Mouse (Mus musculus) bone marrow macrophage, adult 2 months (primary cell): ENCODE measurements around the gene Gm10271. TPM values are rescaled to one million over a fixed set of nuclear protein-coding genes. Genes with fewer than 3 reads are reported as not detected.

ENCODE experiments used
- H3K27ac ChIP-seq: 2 replicates; pipeline ENCODE4 v1.5.1; 2012; ENCODE audit warnings: low read depth, low read length; ENCODE audit not compliant: insufficient read depth
- H3K4me1 ChIP-seq: 2 replicates; pipeline ENCODE4 v1.6.1; 2012; ENCODE audit warnings: low read length; ENCODE audit not compliant: control insufficient read depth, insufficient read depth
- H3K4me3 ChIP-seq: 2 replicates; pipeline ENCODE4 v1.5.1; 2012; ENCODE audit warnings: mild to moderate bottlenecking, low read length, moderate library complexity; ENCODE audit not compliant: insufficient read depth
- POLR2A ChIP-seq: IDR thresholded peaks from 2 replicates; pipeline ENCODE4 v1.6.1; 2012; ENCODE audit warnings: mild to moderate bottlenecking, low read depth, low read length, borderline replicate concordance
- polyA plus RNA-seq: library from polyadenylated mRNA; stranded (reverse); fragments of >200 nt; gene quantifications from 2 replicates; pipeline ENCODE4 v1.2.4, GENCODE M21; 2012; ENCODE audit not compliant: missing spikeins, insufficient read depth, insufficient read length

The Gm10271 gene
- polyA plus RNA-seq, 1 experiment: not detected

DNA sequence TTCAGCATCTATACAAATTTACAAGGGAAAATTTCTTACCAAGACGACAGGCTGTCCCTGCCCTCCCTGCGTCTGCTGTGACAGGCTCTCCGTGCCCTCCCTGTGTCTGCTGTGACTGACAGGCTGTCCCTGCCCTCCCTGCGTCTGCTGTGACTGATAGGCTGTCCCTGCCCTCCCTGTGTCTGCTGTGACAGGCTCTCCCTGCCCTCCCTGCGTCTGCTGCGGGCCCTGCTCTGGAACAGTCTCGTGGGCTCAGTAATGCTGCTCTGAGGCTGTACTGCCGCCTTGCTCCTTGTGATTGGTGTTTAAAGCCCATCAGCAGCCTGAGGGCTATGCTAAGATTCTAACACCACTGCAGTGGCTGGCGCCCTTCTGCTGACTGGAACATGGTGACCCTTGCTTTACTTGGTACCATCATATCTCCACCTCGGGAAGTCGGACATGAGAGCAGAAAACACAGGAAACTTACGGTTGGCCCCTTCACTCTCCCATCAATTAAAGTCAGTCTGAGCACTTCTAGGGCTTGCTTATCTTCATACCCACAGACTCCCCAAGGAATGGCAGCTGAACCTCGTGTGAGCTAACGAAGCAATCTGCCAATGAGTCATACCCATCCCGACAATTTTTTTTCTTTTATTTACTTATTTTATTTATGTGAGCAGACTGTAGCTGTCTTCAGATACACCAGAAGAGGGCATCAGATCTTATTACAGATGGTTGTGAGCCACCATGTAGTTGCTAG, 63.3 kb downstream of the Gm10271 start:
- Histone ChIP-seq H3K27ac (no peak overlapping the region), H3K4me1 (no peaks in the 10 kb centered on the region), H3K4me3 (no peak overlapping the region)
- no peak for TF ChIP-seq POLR2A

Other genes starting within 250 kb of the Gm10271 start
- not detected in 2 replicates for gene Myrfl, start 75.7 kb downstream of the Gm10271 start, polyA plus RNA-seq
- gene Rab3ip, start 21.8 kb downstream of the Gm10271 start, polyA plus RNA-seq: 5.8 and 6.2 TPM in 2 replicates
- not detected in 2 replicates for gene Best3, start 13.7 kb upstream of the Gm10271 start, polyA plus RNA-seq
- not detected in 2 replicates for gene Lrrc10, start 72.7 kb upstream of the Gm10271 start, polyA plus RNA-seq
- gene Cct2, start 91.2 kb upstream of the Gm10271 start, polyA plus RNA-seq: 154 and 173 TPM in 2 replicates
- gene Frs2, start 175.9 kb upstream of the Gm10271 start, polyA plus RNA-seq: 18.2 and 20.5 TPM in 2 replicates